Mouse (Mus musculus) olfactory bulb, adult 2 months (tissue): ENCODE measurements around the gene Syne2. TPM values are rescaled to one million over a fixed set of nuclear protein-coding genes. Genes with fewer than 3 reads are reported as not detected.

Experiments
- H3K27ac ChIP-seq: fragments of 200-500 bp; 2 replicates; pipeline ENCODE4 v1.5.1; 2012; ENCODE audit warnings: low read depth, low read length; ENCODE audit not compliant: insufficient read depth
- H3K4me1 ChIP-seq: fragments of 200-500 bp; 2 replicates; pipeline ENCODE4 v1.6.1; 2012; ENCODE audit warnings: low read length; ENCODE audit not compliant: control insufficient read depth, insufficient read depth
- H3K4me3 ChIP-seq: fragments of 200-500 bp; 2 replicates; pipeline ENCODE4 v1.5.1; 2012; ENCODE audit warnings: mild to moderate bottlenecking, low read depth, low read length, moderate library complexity; ENCODE audit not compliant: insufficient read depth
- CTCF ChIP-seq: fragments of 200-500 bp; IDR thresholded peaks from 2 replicates; pipeline ENCODE4 v1.5.1; 2012; ENCODE audit warnings: low read depth, mild to moderate bottlenecking, low read length, moderate library complexity; ENCODE audit not compliant: insufficient read depth
- POLR2A ChIP-seq: fragments of 200-500 bp; IDR thresholded peaks from 2 replicates; pipeline ENCODE4 v1.6.1; 2012; ENCODE audit warnings: mild to moderate bottlenecking, low read depth, low read length, moderate library complexity; ENCODE audit not compliant: insufficient read depth
- WGBS: fragments of 180-500 bp; shearing (Covaris S2); methylation state at CpG from one replicate; pipeline ENCODE4 v1.1.7; 2018; 5-methylcytosine and 5-hydroxymethylcytosine counted together
- polyA plus RNA-seq: library from polyadenylated mRNA; stranded (reverse); fragments of >200 nt; gene quantifications from 2 replicates; pipeline ENCODE4 v1.2.4, GENCODE M21; 2012; ENCODE audit warnings: low replicate concordance; ENCODE audit not compliant: missing spikeins, insufficient read depth, insufficient read length

Gene Syne2
- polyA plus RNA-seq, 1 experiment, result not detected

- 89% methylated on average over 6 of the region's 6 CpGs for whole genome bisulfite sequencing
- TF ChIP-seq CTCF, result no peak
- TF ChIP-seq POLR2A, result no peak
- no peak overlapping the region for H3K27ac ChIP-seq
- no peak overlapping the region for H3K4me3 ChIP-seq
- peaks cover 16% of the 10 kb centered on the region for H3K4me1 ChIP-seq
Observed at GRCm38 (mm10) chr12:75823475-75823874, 5.5 kb downstream of the Syne2 start.

GRCm38 (mm10) chr12:75825458-75825857 lies 7.5 kb downstream of the Syne2 start:
- no peak for TF ChIP-seq POLR2A
- TF ChIP-seq CTCF, result no peak
- H3K4me3 ChIP-seq, result no peak overlapping the region
- 95% methylated on average over 7 of the region's 7 CpGs for WGBS
- peaks cover 14% of the 10 kb centered on the region for H3K4me1 ChIP-seq
- H3K27ac ChIP-seq, result no peak overlapping the region

GRCm38 (mm10) chr12:75826699-75827353 lies 8.9 kb downstream of the Syne2 start:
- H3K27ac ChIP-seq, result no peak overlapping the region

GRCm38 (mm10) chr12:75827751-75828150 lies 9.8 kb downstream of the Syne2 start:
- no peak overlapping the region for H3K4me3 ChIP-seq
- H3K27ac ChIP-seq, result no peak overlapping the region
- no peak for TF ChIP-seq CTCF
- TF ChIP-seq POLR2A, result no peak
- peaks cover 14% of the 10 kb centered on the region for H3K4me1 ChIP-seq
- WGBS, result 52% methylated on average over 15 of the region's 15 CpGs

More at GRCm38 (mm10) chr12:75826699-75827353, 8.9 kb downstream of the Syne2 start:
- 48% methylated on average over 10 of the region's 10 CpGs for WGBS
- TF ChIP-seq POLR2A (no peak), CTCF (no peak)
- no peak overlapping the region for H3K4me3 ChIP-seq
- peaks cover 14% of the 10 kb centered on the region for H3K4me1 ChIP-seq

GRCm38 (mm10) chr12:75829616-75830015 lies 11.7 kb downstream of the Syne2 start:
- Histone ChIP-seq H3K4me1 (peaks cover 14% of the 10 kb centered on the region), H3K27ac (no peak overlapping the region), H3K4me3 (no peak overlapping the region)
- 47% methylated on average over 5 of the region's 5 CpGs for WGBS
- no peak for TF ChIP-seq CTCF
- TF ChIP-seq POLR2A, result no peak

- Histone ChIP-seq H3K4me1 (peaks cover 5% of the 10 kb centered on the region; the same call in 1 of the 2 replicates), H3K4me3 (no peak overlapping the region), H3K27ac (no peak overlapping the region)
- no peak for TF ChIP-seq POLR2A
- TF ChIP-seq CTCF, result no peak
- 78% methylated on average over 12 of the region's 12 CpGs for WGBS
Observed at GRCm38 (mm10) chr12:75833149-75833959, 15.4 kb downstream of the Syne2 start.

- H3K4me1 ChIP-seq, result peaks cover 5% of the 10 kb centered on the region; the same call in 1 of the 2 replicates
- 91% methylated on average over 14 of the region's 14 CpGs for WGBS
- H3K4me3 ChIP-seq, result no peak overlapping the region
- TF ChIP-seq CTCF (no peak), POLR2A (no peak)
- H3K27ac ChIP-seq, result no peak overlapping the region
Observed at GRCm38 (mm10) chr12:75833960-75834729, 16.2 kb downstream of the Syne2 start.

GRCm38 (mm10) chr12:75836524-75836962 lies 18.6 kb downstream of the Syne2 start:
- no peak for TF ChIP-seq POLR2A
- no peak for TF ChIP-seq CTCF
- Histone ChIP-seq H3K4me1 (no peaks in the 10 kb centered on the region), H3K27ac (no peak overlapping the region), H3K4me3 (no peak overlapping the region)
- 76% methylated on average over 11 of the region's 11 CpGs for WGBS

GRCm38 (mm10) chr12:75837462-75837861 lies 19.5 kb downstream of the Syne2 start:
- Histone ChIP-seq H3K27ac (no peak overlapping the region), H3K4me1 (no peaks in the 10 kb centered on the region), H3K4me3 (no peak overlapping the region)
- no peak for TF ChIP-seq POLR2A
- 94% methylated on average over 4 of the region's 4 CpGs for WGBS
